ENCODE assay signal across 7 mouse cellular contexts in genomic region chr16:21995304-21995703, GRCm38 (mm10). TPM values are rescaled to one million over a fixed set of nuclear protein-coding genes. Genes with fewer than 3 reads are reported as not detected.
DNase-seq lines count a peak whose midpoint lies in the region; ATAC-seq lines count a peak whose summit lies in the region.

Liph (minus strand) TSS chr16:21995663.

- no peak within 1 kb of the TSS; the same call in 1 of the 2 replicates for H3K27ac ChIP-seq in heart, embryonic 15.5 days

- no peaks in the 10 kb centered on the region for H3K27me3 ChIP-seq in heart, embryonic 15.5 days
- no peaks in the 10 kb centered on the region for H3K27me3 ChIP-seq in splenic B cell, adult 2 months (ENCODE audit: control insufficient read depth, insufficient read depth, low read length, poor library complexity, severe bottlenecking)

- DNase-seq in Muller cell, postnatal 12 days (ENCODE audit: inconsistent ontology term) = peak; percentile 12
- peak; percentile 48 for DNase-seq in c-Kit-positive CD71-positive TER-119-positive erythroid progenitor cells, embryonic 14.5 days (ENCODE audit: low spot score)
- DNase-seq in kidney, postnatal 14 days = peak; percentile 32
- peak; percentile 52 for DNase-seq in lung, postnatal 25 days (ENCODE audit: low spot score)
- DNase-seq in splenic B cell, adult 2 months (ENCODE audit: low read depth, low spot score) = peak; percentile 31
- DNase-seq in cerebellum, adult 18-20 months = no peak

- H3K4me1 ChIP-seq in heart, embryonic 15.5 days (replicated peaks) = peaks cover 11% of the 10 kb centered on the region

- H3K9me3 ChIP-seq in heart, embryonic 15.5 days (replicated peaks) = no peaks in the 10 kb centered on the region

- H3K4me3 ChIP-seq in heart, embryonic 15.5 days = peak within 1 kb of the TSS; percentile 13

- WGBS in heart, embryonic 15.5 days = 20% methylated on average over 16 of the region's 16 CpGs

- no peak for ATAC-seq in heart, embryonic 15.5 days (replicated peaks; ENCODE audit: insufficient number of reproducible peaks, insufficient read depth, low FRiP score, low read depth)

- H3K4me2 ChIP-seq in heart, embryonic 15.5 days = peak within 1 kb of the TSS; percentile 46

- H3K36me3 ChIP-seq in heart, embryonic 15.5 days = no peaks in the 10 kb centered on the region
- no peaks in the 10 kb centered on the region for H3K36me3 ChIP-seq in splenic B cell, adult 2 months (ENCODE audit: control insufficient read depth, insufficient read depth, low read length, poor library complexity, severe bottlenecking)

- no peak within 1 kb of the TSS for H3K9ac ChIP-seq in heart, embryonic 15.5 days

RNA-seq across cellular contexts. Expression of gene Liph, which starts in this region (rescaled TPM):
- polyA plus RNA-seq in heart, embryonic 15.5 days (2015; fragmentation: Nextera tagmentation; extraction: Ambion mirVana) = 0.25 and 0.61 TPM in 2 replicates

Comparison
In these comparisons a context has a peak if more than half of its experiments do, and no peak if none do; other contexts are left out.
1. DNase-seq: peak in Muller cell, postnatal 12 days (single experiment), c-Kit-positive CD71-positive TER-119-positive erythroid progenitor cells, embryonic 14.5 days (single experiment), kidney, postnatal 14 days (single experiment), lung, postnatal 25 days (single experiment) and splenic B cell, adult 2 months (single experiment); none in cerebellum, adult 18-20 months (0 of 2).